Mouse (Mus musculus) stomach, embryonic 15.5 days (tissue): Measurements from ENCODE around the gene Dgkg. TPM values are rescaled to one million over a fixed set of nuclear protein-coding genes. Genes with fewer than 3 reads are reported as not detected.

Experiments used
- ATAC-seq: fragments of 200-750 bp; cut with Nextera tagmentation; 2 replicates; pipeline ENCODE4 v1.8.0; 2017; ENCODE audit warnings: low read depth, moderate number of reproducible peaks, moderate TSS enrichment; ENCODE audit not compliant: insufficient read depth, low FRiP score
- H3K27ac ChIP-seq: fragments of 300-500 bp; sonication (generic); 2 replicates; pipeline ENCODE4 v1.5.1; 2015; ENCODE audit warnings: mild to moderate bottlenecking, inconsistent platforms
- H3K27me3 ChIP-seq: fragments of 300-500 bp; sonication (generic); replicated peaks from 2 replicates; pipeline ENCODE4 v1.6.1; 2015; ENCODE audit warnings: inconsistent platforms
- H3K36me3 ChIP-seq: fragments of 300-500 bp; sonication (generic); 2 replicates; pipeline ENCODE4 v1.6.1; 2015; ENCODE audit warnings: inconsistent platforms
- H3K4me1 ChIP-seq: fragments of 300-500 bp; sonication (generic); 2 replicates; pipeline ENCODE4 v1.6.1; 2015; ENCODE audit warnings: inconsistent platforms
- H3K4me2 ChIP-seq: fragments of 300-500 bp; sonication (generic); 2 replicates; pipeline ENCODE4 v1.6.1; 2015; ENCODE audit warnings: mild to moderate bottlenecking, inconsistent platforms
- H3K4me3 ChIP-seq: fragments of 300-500 bp; sonication (generic); replicated peaks from 2 replicates; pipeline ENCODE4 v1.5.1; 2015; ENCODE audit warnings: inconsistent platforms
- H3K9ac ChIP-seq: fragments of 300-500 bp; sonication (generic); 2 replicates; pipeline ENCODE4 v1.6.1; 2015; ENCODE audit warnings: inconsistent platforms
- H3K9me3 ChIP-seq: fragments of 300-500 bp; sonication (generic); 2 replicates; pipeline ENCODE4 v1.6.1; 2016; ENCODE audit warnings: inconsistent platforms
- WGBS: fragments of 180-500 bp; shearing (Covaris S2); methylation state at CpG from one replicate; pipeline ENCODE4 v1.1.7; 2015; 5-methylcytosine and 5-hydroxymethylcytosine counted together
- polyA plus RNA-seq: library from polyadenylated mRNA; unstranded; fragments of >200 nt; fragmentation: Nextera tagmentation; extraction: Ambion mirVana; gene quantifications from 2 replicates; pipeline ENCODE4 v1.2.1, GENCODE M21; 2015

Dgkg gene
- polyA plus RNA-seq, 1 experiment from 2014 or later, result 1.5 TPM

DNA sequence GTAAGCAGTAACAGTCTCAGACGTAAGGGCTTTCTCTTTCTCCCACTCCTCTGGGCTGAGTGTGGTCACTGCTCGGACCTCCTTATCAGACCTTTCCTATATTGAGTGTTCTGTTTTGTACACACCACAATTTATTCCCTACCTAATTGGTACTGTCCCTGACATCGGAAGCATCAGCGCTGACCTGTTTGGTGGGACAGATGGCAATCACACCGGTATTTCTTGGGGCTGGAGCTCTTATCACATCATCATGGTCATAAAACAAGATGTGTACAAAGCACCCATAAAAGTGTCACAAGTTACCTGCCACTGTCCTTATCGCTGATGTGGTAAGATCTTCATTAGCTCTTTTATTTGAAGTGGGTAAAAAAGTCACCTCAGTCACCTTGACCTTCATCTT is 155.2 kb downstream of the Dgkg start:
- no peaks in the 10 kb centered on the region for H3K27me3 ChIP-seq
- ATAC-seq, result no peak
- H3K36me3 ChIP-seq, result no peaks in the 10 kb centered on the region
- H3K4me1 ChIP-seq, result peaks cover 5% of the 10 kb centered on the region
- no peaks in the 10 kb centered on the region for H3K9me3 ChIP-seq
- no peak overlapping the region for H3K27ac ChIP-seq
- no peak overlapping the region for H3K9ac ChIP-seq
- H3K4me2 ChIP-seq, result no peak overlapping the region
- H3K4me3 ChIP-seq, result no peak overlapping the region
- WGBS, result 70% methylated on average over 6 of the region's 6 CpGs

DNA sequence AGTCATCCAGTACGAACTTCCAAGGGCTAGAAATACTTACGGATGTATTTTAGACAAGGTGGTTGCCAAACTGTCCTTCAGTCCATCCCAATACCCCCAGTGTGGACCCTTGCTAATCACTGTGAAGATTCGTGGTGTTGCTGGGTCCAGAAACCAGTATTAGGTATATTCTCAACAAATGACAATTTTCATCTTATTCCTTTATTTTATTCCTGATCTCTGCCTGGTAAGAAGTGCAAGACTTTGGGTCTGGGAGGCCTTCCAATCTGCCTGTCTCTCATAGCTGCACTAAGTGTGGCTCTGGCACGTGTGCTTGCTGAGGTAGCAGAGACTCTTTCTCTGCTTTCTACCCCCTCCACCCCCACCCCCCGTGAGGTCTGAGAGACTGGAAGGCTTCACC is 156.5 kb downstream of the Dgkg start:
- no peak overlapping the region for H3K4me3 ChIP-seq
- H3K4me2 ChIP-seq, result no peak overlapping the region
- no peak overlapping the region for H3K27ac ChIP-seq
- peaks cover 5% of the 10 kb centered on the region for H3K4me1 ChIP-seq
- no peaks in the 10 kb centered on the region for H3K9me3 ChIP-seq
- 71% methylated on average over 5 of the region's 5 CpGs for WGBS
- H3K9ac ChIP-seq, result no peak overlapping the region
- H3K27me3 ChIP-seq, result no peaks in the 10 kb centered on the region
- H3K36me3 ChIP-seq, result no peaks in the 10 kb centered on the region
- ATAC-seq, result no peak

DNA sequence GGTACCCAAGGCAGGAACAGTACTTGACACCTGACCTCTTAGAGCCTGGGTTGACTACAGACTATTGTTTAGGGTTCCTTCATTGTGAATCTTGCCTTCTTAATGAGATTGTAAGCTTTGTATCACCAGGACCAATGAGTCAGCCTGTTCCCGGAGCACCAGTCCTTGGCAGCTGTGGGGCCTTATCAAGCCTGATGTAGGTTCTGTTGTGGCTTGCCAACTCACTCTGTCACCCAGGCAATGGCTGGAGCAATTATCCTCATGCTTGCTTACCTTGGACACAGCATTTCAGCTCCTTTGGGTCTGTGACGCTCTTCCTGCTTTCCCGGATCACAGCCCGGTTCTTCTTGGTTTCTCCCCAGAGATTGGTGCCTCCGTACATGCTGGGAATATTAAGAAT is 157.1 kb downstream of the Dgkg start:
- Histone ChIP-seq H3K9ac (no peak overlapping the region), H3K4me2 (no peak overlapping the region), H3K4me3 (no peak overlapping the region), H3K4me1 (peaks cover 3% of the 10 kb centered on the region), H3K9me3 (no peaks in the 10 kb centered on the region), H3K36me3 (no peaks in the 10 kb centered on the region), H3K27me3 (no peaks in the 10 kb centered on the region), H3K27ac (no peak overlapping the region)
- 92% methylated on average over 5 of the region's 5 CpGs for WGBS
- no peak for ATAC-seq

DNA sequence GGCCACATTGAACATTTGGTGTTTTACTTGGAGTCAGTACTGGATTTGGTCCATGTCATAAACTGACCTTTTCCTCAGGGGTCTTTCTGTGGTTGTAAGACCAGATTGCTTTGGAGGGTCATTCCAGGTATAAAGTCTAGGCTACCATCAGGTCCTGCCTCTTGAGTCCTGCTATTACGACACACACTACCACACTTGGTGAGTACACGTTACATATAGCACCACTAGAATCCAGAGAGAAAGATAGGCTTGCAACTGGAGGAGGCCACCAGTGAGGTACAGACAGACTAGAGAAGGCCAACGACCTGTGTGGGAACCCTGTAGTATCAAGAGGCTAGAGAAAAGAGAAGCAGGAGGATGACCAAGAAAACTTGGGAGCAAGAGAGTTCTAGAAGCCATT is 157.6 kb downstream of the Dgkg start:
- no peaks in the 10 kb centered on the region for H3K27me3 ChIP-seq
- H3K4me2 ChIP-seq, result no peak overlapping the region
- H3K9ac ChIP-seq, result no peak overlapping the region
- no peak overlapping the region for H3K4me3 ChIP-seq
- WGBS, result 88% methylated on average over 3 of the region's 3 CpGs
- H3K4me1 ChIP-seq, result no peaks in the 10 kb centered on the region; the same call in 1 of the 2 replicates
- H3K9me3 ChIP-seq, result no peaks in the 10 kb centered on the region
- no peaks in the 10 kb centered on the region for H3K36me3 ChIP-seq
- ATAC-seq, result no peak
- no peak overlapping the region for H3K27ac ChIP-seq

DNA sequence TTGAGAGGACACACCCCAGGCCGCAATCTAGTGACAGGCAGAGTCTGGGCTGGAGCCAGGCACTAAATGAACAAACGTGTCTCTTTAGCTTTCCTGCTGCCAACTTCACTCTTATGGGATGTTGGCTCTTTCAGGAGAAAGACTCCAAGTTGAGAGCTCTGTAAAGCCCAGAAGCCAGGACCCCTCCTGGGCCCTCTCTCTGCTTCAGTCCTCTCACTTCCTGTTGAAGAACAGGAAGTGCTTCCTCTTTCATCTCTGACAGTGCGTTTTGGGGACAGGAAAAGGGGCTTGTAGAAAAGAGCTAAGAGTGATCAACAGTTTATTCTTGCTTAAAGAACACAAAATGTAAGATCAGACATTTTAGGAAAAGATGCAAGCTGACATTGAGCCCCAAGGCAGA is 159.0 kb downstream of the Dgkg start:
- H3K27me3 ChIP-seq, result no peaks in the 10 kb centered on the region
- no peaks in the 10 kb centered on the region for H3K9me3 ChIP-seq
- H3K9ac ChIP-seq, result no peak overlapping the region
- no peak overlapping the region for H3K4me2 ChIP-seq
- WGBS, result 51% methylated on average over 3 of the region's 3 CpGs
- no peaks in the 10 kb centered on the region for H3K4me1 ChIP-seq
- ATAC-seq, result no peak
- no peak overlapping the region for H3K27ac ChIP-seq
- no peaks in the 10 kb centered on the region for H3K36me3 ChIP-seq
- H3K4me3 ChIP-seq, result no peak overlapping the region

DNA sequence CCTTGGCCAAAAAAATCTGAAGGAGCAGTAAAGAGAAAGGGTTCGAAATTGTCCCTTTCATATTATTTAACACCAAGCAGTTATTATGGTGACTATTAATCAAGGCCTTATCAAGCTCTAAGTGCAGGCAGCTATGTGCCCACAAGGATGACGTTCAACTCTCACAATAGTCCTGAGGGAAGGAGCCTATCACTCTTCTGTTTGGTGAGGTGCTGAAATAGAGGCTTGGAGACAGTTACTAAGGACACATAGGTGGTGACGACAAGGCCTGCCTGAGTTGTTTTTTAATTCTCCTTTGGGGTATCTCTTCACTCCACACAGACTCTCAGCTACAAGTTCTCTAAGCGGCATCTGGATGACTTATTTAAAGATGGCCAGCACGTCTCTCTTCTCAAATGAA is 161.8 kb downstream of the Dgkg start:
- Histone ChIP-seq H3K4me3 (no peak overlapping the region), H3K36me3 (no peaks in the 10 kb centered on the region), H3K4me2 (no peak overlapping the region), H3K27ac (no peak overlapping the region), H3K27me3 (no peaks in the 10 kb centered on the region), H3K9ac (no peak overlapping the region), H3K9me3 (no peaks in the 10 kb centered on the region), H3K4me1 (no peaks in the 10 kb centered on the region)
- ATAC-seq, result no peak
- WGBS, result 73% methylated on average over 5 of the region's 5 CpGs

DNA sequence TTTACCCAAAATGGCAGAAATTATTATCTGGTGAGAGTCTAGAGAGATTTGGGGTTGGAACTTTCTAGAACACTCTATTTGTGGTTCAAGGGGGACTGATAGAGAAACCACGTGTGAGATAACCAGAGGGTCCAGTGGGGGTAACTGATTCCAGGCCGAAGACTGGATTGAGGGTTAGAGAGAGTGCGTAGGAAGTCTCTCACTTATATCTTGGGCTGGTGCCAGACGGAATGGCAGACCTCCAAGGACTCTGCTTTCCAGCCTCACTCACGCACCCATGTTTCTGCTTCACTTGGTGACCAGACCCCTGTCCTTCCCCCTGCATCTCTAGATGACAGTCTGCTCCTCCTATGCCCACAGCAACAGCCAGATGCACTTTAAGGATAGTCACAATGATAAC is 162.2 kb downstream of the Dgkg start:
- H3K4me2 ChIP-seq, result no peak overlapping the region
- H3K27me3 ChIP-seq, result no peaks in the 10 kb centered on the region
- 46% methylated on average over 5 of the region's 5 CpGs for WGBS
- no peak overlapping the region for H3K9ac ChIP-seq
- H3K27ac ChIP-seq, result no peak overlapping the region
- no peaks in the 10 kb centered on the region for H3K4me1 ChIP-seq
- H3K4me3 ChIP-seq, result no peak overlapping the region
- H3K9me3 ChIP-seq, result no peaks in the 10 kb centered on the region
- no peaks in the 10 kb centered on the region for H3K36me3 ChIP-seq
- peak; percentile 58; the same call in 1 of the 2 replicates for ATAC-seq

DNA sequence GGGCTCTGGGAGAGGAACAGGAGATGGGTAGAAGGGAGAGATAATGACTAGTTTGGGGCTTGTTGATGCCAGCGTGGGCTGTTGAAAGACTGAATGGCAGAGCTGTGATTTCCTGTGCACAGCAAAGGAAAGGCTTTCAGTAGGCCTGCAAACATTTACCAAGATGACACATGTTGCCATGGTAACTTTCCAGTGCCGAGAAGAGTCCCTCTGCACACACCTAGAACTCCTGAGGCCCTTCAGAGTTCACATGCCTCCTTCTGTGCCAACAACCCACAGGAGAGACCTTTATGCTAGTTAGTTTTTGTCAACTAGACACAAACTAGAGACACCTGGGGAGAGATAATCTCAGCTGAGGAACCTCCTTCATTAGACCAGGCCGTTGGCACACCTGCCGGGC is 163.6 kb downstream of the Dgkg start:
- Histone ChIP-seq H3K4me2 (no peak overlapping the region), H3K9me3 (no peaks in the 10 kb centered on the region), H3K27me3 (no peaks in the 10 kb centered on the region), H3K27ac (no peak overlapping the region), H3K4me1 (no peaks in the 10 kb centered on the region), H3K36me3 (no peaks in the 10 kb centered on the region), H3K9ac (no peak overlapping the region), H3K4me3 (no peak overlapping the region)
- WGBS, result 63% methylated on average over 4 of the region's 4 CpGs
- ATAC-seq, result no peak

DNA sequence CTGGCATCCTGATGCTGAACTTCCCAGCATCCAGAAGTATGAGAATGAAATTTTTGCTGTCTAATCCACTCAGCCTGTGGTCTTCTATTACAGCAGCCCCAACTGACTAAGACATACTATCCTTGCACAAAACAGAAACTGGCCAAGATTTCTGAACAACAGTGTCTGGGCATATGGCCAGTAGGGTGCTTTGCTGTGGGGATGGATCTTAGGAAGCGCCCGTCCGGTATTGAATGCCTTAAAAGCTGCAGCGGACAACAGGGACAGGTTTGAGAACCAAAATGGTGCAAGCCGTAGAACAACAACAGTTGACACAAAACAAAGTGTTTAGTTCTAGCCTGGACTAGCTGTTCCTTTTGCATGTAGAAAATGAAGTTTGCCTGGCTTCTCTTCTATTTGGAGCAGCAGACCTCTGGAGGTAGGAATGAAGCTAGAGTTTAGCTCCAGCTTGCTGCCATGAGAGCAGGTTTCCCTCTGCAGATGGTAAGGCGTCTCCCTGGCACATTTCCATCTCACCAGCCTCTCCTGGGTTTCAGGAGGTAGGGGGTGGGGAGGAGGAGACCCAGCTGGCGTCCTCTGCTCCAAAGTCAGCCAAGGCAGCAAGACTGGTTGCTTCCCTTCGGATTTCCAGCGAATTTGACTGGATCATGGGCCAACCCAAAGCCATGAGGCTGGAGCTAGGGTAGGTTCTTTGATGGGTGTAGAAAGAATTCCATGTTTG is 165.4 kb downstream of the Dgkg start:
- Histone ChIP-seq H3K4me1 (no peaks in the 10 kb centered on the region), H3K4me3 (no peak overlapping the region), H3K9me3 (no peaks in the 10 kb centered on the region), H3K27me3 (no peaks in the 10 kb centered on the region), H3K9ac (no peak overlapping the region), H3K4me2 (no peak overlapping the region), H3K27ac (no peak overlapping the region), H3K36me3 (no peaks in the 10 kb centered on the region)
- no peak for ATAC-seq
- 84% methylated on average over 9 of the region's 9 CpGs for WGBS

DNA sequence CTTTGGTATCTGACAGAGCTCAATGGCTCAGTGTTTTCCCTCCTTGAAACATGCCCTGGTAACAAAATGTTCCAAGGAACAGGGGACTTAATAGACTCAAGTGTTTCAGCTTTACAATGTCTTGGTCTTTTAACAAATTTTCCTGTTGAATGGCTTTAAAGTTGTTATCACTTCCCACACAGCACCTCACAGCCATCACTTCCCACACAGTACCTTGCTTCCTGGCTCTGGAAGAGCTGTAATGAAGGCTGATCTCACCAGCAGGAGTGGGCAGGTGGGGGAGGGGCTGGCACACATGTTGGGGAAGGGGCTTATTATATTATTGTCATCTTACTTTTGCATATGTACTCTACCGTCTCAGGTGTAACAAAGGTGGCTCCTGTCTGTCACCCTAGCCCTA is 173.1 kb downstream of the Dgkg start:
- H3K4me1 ChIP-seq, result no peaks in the 10 kb centered on the region
- H3K4me2 ChIP-seq, result no peak overlapping the region
- H3K27ac ChIP-seq, result no peak overlapping the region
- H3K27me3 ChIP-seq, result no peaks in the 10 kb centered on the region
- no peaks in the 10 kb centered on the region for H3K36me3 ChIP-seq
- 95% methylated on average over 1 of the region's 1 CpGs for WGBS
- ATAC-seq, result no peak
- no peaks in the 10 kb centered on the region for H3K9me3 ChIP-seq
- no peak overlapping the region for H3K4me3 ChIP-seq
- H3K9ac ChIP-seq, result no peak overlapping the region

DNA sequence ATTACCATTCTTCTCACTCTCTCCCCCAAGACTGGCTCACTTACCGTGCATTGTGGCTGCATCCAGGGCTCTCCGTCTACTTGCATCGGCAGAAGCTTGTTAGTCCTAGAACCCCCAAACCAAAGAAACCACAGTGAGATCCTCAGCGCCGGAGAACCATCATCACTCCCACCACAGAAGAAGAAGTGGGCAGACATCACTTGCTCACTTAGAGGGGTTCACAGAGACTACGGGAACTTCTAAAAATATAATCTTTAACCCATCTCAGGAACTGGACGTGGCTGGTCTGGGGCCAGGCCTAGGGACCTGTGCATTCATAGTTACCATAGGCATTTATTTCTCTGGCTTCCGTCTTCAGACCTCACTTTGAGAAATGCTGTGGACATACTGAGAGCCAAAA is 177.7 kb downstream of the Dgkg start:
- no peak overlapping the region for H3K4me2 ChIP-seq
- H3K27me3 ChIP-seq, result no peaks in the 10 kb centered on the region
- H3K4me3 ChIP-seq, result no peak overlapping the region
- no peaks in the 10 kb centered on the region for H3K9me3 ChIP-seq
- H3K27ac ChIP-seq, result no peak overlapping the region
- WGBS, result 91% methylated on average over 8 of the region's 8 CpGs
- ATAC-seq, result no peak
- no peaks in the 10 kb centered on the region for H3K4me1 ChIP-seq
- H3K9ac ChIP-seq, result no peak overlapping the region
- no peaks in the 10 kb centered on the region for H3K36me3 ChIP-seq

DNA sequence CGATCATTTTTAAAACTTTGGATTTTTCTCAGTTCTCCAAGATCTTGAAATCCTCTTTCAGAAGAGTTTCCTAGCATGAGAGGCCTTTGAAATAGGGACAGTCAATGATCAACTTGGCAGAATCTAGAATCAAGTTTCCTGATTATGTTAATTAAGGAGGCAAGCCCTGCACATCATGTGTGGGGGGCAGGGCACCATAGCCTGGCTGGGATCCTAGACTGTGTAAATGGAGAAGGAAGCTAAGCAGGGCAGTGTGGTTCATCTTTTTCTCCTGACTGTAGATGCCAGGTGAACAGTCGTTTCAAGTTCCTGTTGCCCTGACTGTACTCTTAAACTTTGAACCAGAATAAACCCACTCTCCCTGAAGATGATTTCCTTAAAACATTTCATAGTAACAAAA is 185.3 kb downstream of the Dgkg start:
- H3K27ac ChIP-seq, result no peak overlapping the region
- H3K27me3 ChIP-seq, result no peaks in the 10 kb centered on the region
- no peak for ATAC-seq
- H3K36me3 ChIP-seq, result no peaks in the 10 kb centered on the region
- WGBS, result 76% methylated on average over 2 of the region's 2 CpGs
- no peak overlapping the region for H3K4me2 ChIP-seq
- H3K4me3 ChIP-seq, result no peak overlapping the region
- H3K9me3 ChIP-seq, result no peaks in the 10 kb centered on the region
- no peak overlapping the region for H3K9ac ChIP-seq
- peaks cover 3% of the 10 kb centered on the region; the same call in 1 of the 2 replicates for H3K4me1 ChIP-seq

DNA sequence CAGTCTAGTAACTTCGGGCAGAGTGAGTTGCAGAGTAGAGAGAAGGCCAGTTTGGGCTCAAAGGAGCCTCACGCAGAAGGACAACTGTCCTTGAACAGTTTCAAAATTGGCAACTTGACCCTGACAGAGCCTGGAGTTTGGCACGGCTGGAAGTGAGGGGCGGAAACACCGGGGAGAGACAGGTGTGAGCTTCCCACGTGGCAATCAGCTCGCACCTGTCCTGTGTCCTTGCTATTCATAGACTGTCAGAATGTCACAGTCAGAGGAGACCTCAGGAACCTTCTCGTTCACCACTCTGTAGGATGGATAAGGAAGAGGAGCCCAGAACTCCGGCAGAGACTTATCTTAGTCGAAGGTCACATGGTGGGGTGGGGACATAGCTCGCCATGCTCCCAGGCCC is 187.6 kb downstream of the Dgkg start:
- WGBS, result 66% methylated on average over 11 of the region's 11 CpGs
- H3K27me3 ChIP-seq, result no peaks in the 10 kb centered on the region
- H3K4me2 ChIP-seq, result no peak overlapping the region
- H3K9ac ChIP-seq, result no peak overlapping the region
- H3K4me3 ChIP-seq, result no peak overlapping the region
- H3K9me3 ChIP-seq, result no peaks in the 10 kb centered on the region
- no peak overlapping the region for H3K27ac ChIP-seq
- peak; percentile 39; the same call in 1 of the 2 replicates for ATAC-seq
- H3K36me3 ChIP-seq, result no peaks in the 10 kb centered on the region
- peaks cover 3% of the 10 kb centered on the region; the same call in 1 of the 2 replicates for H3K4me1 ChIP-seq
